Mouse (Mus musculus): ENCODE measurements around the gene Lpxn. TPM values are rescaled to one million over a fixed set of nuclear protein-coding genes. Genes with fewer than 3 reads are reported as not detected.

Gene Lpxn
- total and polyA plus RNA-seq, 2 experiments = 1.2 to 2.6 TPM

GRCm38 (mm10) chr19:12794056-12795044 lies 1.6 kb upstream of the Lpxn start:
- Histone ChIP-seq H3K4me1 (ENCODE audit: control insufficient read depth, insufficient read depth, low read length) (peaks cover 9% of the 10 kb centered on the region), H3K27me3 (ENCODE audit: control insufficient read depth, insufficient read depth, low read length) (no peaks in the 10 kb centered on the region), H3K27ac (replicated peaks; ENCODE audit: insufficient read depth, low read depth, low read length) (peak overlapping the region; percentile 100), H3K36me3 (ENCODE audit: control insufficient read depth, insufficient read depth, low read length) (peaks cover 2% of the 10 kb centered on the region), H3K4me3 (ENCODE audit: insufficient read depth, low read depth, low read length) (peak overlapping the region; percentile 100), H3K79me2 (ENCODE audit: control insufficient read depth, insufficient read depth, low read length) (peaks cover 2% of the 10 kb centered on the region; the same call in 1 of the 2 replicates), H3K9ac (ENCODE audit: low read depth, low read length) (peak overlapping the region; percentile 99)
- DNase-seq (ENCODE audit: extremely low read depth, low read depth, low spot score) = peak; percentile 93
- WGBS = under 1% methylated on average over 39 of the region's 39 CpGs
- peak; percentile 71; the same call in 1 of the 2 replicates for TF ChIP-seq POLR2A (IDR thresholded peaks at IDR 0.05; ENCODE audit: extremely low read depth, insufficient read depth, low read length)
- peak; percentile 76 for TF ChIP-seq CTCF (IDR thresholded peaks at IDR 0.05; ENCODE audit: low read depth, low read length)

- Histone ChIP-seq H3K79me2 (ENCODE audit: control insufficient read depth, insufficient read depth, low read length) (no peaks in the 10 kb centered on the region; the same call in 1 of the 2 replicates), H3K4me3 (ENCODE audit: insufficient read depth, low read depth, low read length) (peak overlapping the region; percentile 100), H3K9ac (ENCODE audit: low read depth, low read length) (peak overlapping the region; percentile 99), H3K27me3 (ENCODE audit: control insufficient read depth, insufficient read depth, low read length) (no peaks in the 10 kb centered on the region), H3K4me1 (ENCODE audit: control insufficient read depth, insufficient read depth, low read length) (peaks cover 9% of the 10 kb centered on the region), H3K36me3 (ENCODE audit: control insufficient read depth, insufficient read depth, low read length) (no peaks in the 10 kb centered on the region), H3K27ac (replicated peaks; ENCODE audit: insufficient read depth, low read depth, low read length) (peak overlapping the region; percentile 100)
- under 1% methylated on average over 49 of the region's 63 CpGs for WGBS
- DNase-seq (ENCODE audit: extremely low read depth, low read depth, low spot score) = no peak
- TF ChIP-seq CTCF (IDR thresholded peaks at IDR 0.05; ENCODE audit: low read depth, low read length) = no peak
- no peak for TF ChIP-seq POLR2A (IDR thresholded peaks at IDR 0.05; ENCODE audit: extremely low read depth, insufficient read depth, low read length)
Observed at GRCm38 (mm10) chr19:12795110-12795509, 883 bp upstream of the Lpxn start.

DNA sequence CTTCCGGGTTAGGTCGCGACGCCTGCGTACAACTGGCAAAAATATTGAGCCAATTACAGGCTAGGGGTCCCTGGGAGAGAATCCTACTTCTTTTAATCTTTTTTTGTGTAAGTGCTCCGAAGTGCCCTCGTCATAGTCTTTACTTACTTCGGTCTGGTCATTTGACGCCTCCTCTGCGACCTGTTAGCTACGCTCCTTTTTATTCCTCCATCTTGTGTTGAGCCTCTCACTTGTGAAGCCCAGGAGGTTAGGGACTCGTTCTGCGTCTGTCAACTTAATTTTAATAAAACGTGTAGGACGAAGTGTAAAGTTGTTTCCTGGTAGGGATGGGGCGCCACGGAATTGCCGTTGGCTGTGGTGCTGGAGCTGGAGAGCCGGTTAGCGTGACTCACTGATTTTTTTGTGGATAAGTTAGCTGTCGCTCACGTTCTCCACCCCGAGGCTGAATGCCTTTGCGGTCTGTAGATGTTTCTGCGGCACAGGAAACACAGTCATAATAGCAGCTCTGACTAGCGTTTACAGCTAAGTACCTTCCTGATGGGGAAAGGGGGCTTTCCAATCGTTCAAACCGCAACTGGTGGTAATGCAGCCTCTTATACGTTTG lies 437 bp downstream of the Lpxn start:
- no peak for TF ChIP-seq CTCF (IDR thresholded peaks at IDR 0.05; ENCODE audit: low read depth, low read length)
- no peak for TF ChIP-seq POLR2A (IDR thresholded peaks at IDR 0.05; ENCODE audit: extremely low read depth, insufficient read depth, low read length)
- no peaks in the 10 kb centered on the region for H3K27me3 ChIP-seq (ENCODE audit: control insufficient read depth, insufficient read depth, low read length)
- H3K79me2 ChIP-seq (ENCODE audit: control insufficient read depth, insufficient read depth, low read length) = no peaks in the 10 kb centered on the region; the same call in 1 of the 2 replicates
- H3K4me3 ChIP-seq (ENCODE audit: insufficient read depth, low read depth, low read length) = peak overlapping the region; percentile 59
- H3K4me1 ChIP-seq (ENCODE audit: control insufficient read depth, insufficient read depth, low read length) = peaks cover 7% of the 10 kb centered on the region
- DNase-seq (ENCODE audit: extremely low read depth, low read depth, low spot score) = peak; percentile 64
- H3K27ac ChIP-seq (replicated peaks; ENCODE audit: insufficient read depth, low read depth, low read length) = peak overlapping the region; percentile 79
- peak overlapping the region; percentile 70 for H3K9ac ChIP-seq (ENCODE audit: low read depth, low read length)
- no peaks in the 10 kb centered on the region for H3K36me3 ChIP-seq (ENCODE audit: control insufficient read depth, insufficient read depth, low read length)
- WGBS = under 1% methylated on average over 29 of the region's 29 CpGs

DNA sequence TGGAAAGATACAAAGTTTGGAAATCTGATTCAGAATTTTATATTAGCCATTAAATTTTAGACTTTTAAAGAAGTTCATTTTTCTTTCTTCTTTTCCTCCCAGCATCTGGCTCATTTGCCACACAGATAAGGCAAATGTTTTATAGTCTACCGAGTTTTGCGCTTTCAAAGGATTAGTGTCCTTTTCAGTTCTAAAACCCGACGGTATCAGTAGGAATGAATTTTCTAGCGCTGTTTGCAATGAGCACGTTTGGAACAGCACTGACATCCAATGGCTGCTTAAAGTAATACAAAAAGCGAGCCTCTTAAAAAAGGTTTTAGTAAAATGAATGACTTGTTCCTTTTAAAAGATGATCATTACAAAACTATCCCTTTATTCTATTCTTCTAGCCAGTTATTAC lies 1.1 kb downstream of the Lpxn start:
- H3K79me2 ChIP-seq (ENCODE audit: control insufficient read depth, insufficient read depth, low read length) = no peaks in the 10 kb centered on the region
- no peak overlapping the region for H3K27ac ChIP-seq (replicated peaks; ENCODE audit: insufficient read depth, low read depth, low read length)
- H3K9ac ChIP-seq (ENCODE audit: low read depth, low read length) = no peak overlapping the region
- no peaks in the 10 kb centered on the region for H3K36me3 ChIP-seq (ENCODE audit: control insufficient read depth, insufficient read depth, low read length)
- TF ChIP-seq POLR2A (IDR thresholded peaks at IDR 0.05; ENCODE audit: extremely low read depth, insufficient read depth, low read length) = no peak
- 0 out of 2 replicates have a peak, but pooled peaks have one; percentile 13 for TF ChIP-seq CTCF (IDR thresholded peaks at IDR 0.05; ENCODE audit: low read depth, low read length)
- peaks cover 4% of the 10 kb centered on the region; the same call in 1 of the 2 replicates for H3K4me1 ChIP-seq (ENCODE audit: control insufficient read depth, insufficient read depth, low read length)
- peak; percentile 69 for DNase-seq (ENCODE audit: extremely low read depth, low read depth, low spot score)
- peak overlapping the region; percentile 59; the same call in 1 of the 2 replicates for H3K4me3 ChIP-seq (ENCODE audit: insufficient read depth, low read depth, low read length)
- H3K27me3 ChIP-seq (ENCODE audit: control insufficient read depth, insufficient read depth, low read length) = no peaks in the 10 kb centered on the region
- WGBS = under 1% methylated on average over 7 of the region's 7 CpGs

DNA sequence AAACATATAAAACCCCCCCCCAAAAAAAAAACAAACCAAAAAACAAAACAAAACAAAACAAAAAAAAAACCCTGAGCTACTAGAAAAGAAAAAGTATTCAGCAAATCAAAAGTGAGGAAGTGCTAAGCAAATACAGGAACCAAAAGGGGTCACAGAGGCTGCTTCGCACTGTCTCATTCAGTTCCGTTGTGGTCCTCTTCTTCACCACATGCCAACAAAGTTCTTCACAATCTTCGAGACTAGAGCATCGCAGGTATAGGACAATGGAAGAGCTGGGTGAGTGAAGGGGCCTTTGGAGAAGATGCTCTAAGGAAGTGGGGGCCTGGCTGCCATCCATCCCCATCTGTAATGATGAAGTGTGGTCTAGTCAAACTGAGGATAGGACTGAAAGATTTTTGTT lies 2.4 kb downstream of the Lpxn start:
- TF ChIP-seq CTCF (IDR thresholded peaks at IDR 0.05; ENCODE audit: low read depth, low read length) (no peak), POLR2A (IDR thresholded peaks at IDR 0.05; ENCODE audit: extremely low read depth, insufficient read depth, low read length) (no peak)
- no peak for DNase-seq (ENCODE audit: extremely low read depth, low read depth, low spot score)
- Histone ChIP-seq H3K36me3 (ENCODE audit: control insufficient read depth, insufficient read depth, low read length) (no peaks in the 10 kb centered on the region), H3K9ac (ENCODE audit: low read depth, low read length) (no peak overlapping the region; the same call in 1 of the 2 replicates), H3K27ac (replicated peaks; ENCODE audit: insufficient read depth, low read depth, low read length) (peak overlapping the region; percentile 54; the same call in 1 of the 2 replicates), H3K79me2 (ENCODE audit: control insufficient read depth, insufficient read depth, low read length) (no peaks in the 10 kb centered on the region), H3K27me3 (ENCODE audit: control insufficient read depth, insufficient read depth, low read length) (no peaks in the 10 kb centered on the region), H3K4me3 (ENCODE audit: insufficient read depth, low read depth, low read length) (no peak overlapping the region), H3K4me1 (ENCODE audit: control insufficient read depth, insufficient read depth, low read length) (peaks cover 1% of the 10 kb centered on the region; the same call in 1 of the 2 replicates)
- WGBS = 69% methylated on average over 4 of the region's 4 CpGs
